Mouse (Mus musculus): ENCODE results near the gene Trpm8. TPM values are rescaled to one million over a fixed set of nuclear protein-coding genes. Genes with fewer than 3 reads are reported as not detected.

Gene Trpm8
- total RNA-seq, 2 experiments from 2014 or later, result not detected

DNA sequence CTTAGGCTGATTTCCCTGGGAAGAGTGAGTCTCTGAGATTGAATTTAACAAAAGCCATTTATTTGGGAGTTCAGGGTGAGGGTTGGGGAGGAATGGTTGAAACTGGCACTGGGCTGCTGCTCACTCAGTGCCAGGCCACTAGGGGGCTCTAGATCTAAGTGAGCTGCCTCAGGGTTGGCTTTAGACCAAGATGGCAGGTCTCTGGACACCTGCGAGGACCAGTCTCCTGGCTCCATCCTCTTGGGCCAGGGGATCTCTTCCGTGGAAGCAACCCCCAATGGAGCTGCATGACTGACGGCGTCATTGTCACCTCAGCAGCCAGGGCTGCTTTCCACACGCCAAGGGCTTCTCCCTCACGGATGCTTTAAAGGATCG lies 7.5 kb downstream of the Trpm8 start:
- DNase-seq, result peak; percentile 57 to 74

DNA sequence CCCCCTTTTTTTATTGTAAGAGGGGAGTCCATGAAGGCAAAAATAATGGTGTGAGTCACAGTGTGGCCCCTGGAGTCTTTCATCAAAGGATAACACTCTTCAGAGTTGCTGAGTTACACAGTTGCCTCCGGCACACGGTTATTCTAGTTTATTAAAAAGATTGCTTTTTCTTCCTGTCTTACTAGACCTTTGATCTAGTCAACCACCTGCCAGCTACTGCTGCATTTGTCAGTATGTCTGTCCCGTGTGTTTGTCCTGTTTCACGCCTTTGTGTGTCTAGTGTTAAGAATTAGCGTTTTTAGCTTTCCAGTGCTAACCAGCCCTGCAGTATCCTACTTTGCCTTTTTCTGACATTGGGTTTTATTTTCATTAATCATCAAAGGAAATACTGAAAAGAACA lies 8.2 kb downstream of the Trpm8 start:
- no peak for DNase-seq

DNA sequence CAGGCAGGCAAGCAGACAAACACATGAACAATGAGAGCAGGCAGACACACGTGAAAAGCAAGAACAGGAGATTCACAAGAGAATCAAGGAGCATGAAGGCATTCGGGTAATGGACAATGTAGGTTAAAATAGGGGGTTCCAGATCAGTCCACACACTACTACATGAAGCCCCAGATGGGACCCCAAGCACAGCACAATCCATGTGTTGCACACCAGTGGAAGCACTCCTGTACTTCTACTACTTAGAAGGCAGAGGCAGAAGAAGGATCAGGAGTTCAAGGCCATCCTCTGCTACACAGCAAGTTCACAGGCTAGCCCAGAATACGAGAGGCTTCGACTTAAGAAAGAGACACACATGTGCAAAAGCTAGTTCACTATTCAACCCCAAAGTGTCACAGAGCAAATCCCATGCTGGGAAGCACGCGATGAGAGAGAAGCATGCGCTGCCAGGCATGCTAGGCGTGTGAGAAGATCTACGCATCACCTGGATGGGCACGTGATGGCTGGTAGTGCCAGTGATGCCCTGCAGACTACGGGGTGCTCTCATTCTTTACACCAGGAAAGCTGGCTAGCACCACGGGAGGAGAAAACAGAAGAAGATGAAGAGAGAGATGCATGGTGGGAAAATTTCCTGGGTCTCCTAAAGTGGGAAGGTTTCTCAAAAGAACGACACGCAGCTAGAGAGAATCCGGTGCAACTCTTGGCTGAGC lies 8.8 kb downstream of the Trpm8 start:
- DNase-seq, result no peak

DNA sequence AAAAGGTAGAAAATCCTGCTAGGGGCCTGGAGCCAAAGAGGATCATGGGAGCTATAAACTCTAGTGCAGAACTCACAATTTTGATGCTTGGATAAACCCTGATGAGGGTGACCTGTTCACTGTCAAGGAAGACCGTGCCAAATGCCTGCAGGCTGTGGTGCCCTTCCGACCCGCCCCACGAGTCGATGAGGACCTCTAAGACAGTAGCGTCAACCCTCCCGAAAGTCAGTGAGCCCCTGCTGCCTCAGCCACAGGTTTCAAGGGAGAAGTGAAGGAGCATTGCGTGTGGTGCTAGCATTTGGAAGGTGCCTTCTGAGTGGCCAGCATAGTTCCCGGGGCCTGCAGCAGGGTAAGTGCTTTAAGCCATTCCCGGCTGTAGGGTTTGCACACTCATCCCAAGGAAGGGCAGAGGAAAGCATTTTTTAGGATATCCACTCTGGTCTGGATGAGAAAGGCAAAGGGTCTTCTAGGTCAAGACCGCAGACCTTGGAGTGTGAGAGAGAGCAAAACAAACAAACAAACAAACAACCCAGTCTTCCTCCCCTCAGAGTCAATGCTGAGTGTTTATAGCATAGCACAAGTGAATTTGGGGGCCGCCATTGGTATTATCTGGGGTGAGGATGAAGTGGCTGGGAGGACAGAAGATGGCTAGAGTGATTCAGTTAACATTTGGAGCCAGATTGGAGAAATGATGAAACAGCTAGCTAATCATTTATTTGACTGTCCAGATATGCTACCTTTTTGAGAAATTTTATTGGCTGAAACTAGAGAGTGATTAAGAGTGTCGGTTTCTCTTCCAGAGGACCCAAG lies 9.6 kb downstream of the Trpm8 start:
- no peak for DNase-seq

DNA sequence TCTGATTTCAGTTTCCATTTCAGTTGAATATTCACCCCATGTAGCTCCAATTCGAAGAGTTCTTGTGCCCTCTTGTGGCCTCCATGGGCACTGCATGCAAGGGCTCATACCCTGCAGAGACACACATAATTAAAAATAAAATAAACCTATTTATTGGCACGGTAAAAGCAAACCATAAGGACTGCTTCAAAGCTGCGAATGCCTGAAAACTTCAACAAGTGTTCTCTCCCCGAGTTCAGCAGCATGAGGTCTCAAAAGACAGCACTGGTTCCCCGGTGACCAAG lies 10.2 kb downstream of the Trpm8 start:
- DNase-seq, result peak; percentile 82 to 85

DNA sequence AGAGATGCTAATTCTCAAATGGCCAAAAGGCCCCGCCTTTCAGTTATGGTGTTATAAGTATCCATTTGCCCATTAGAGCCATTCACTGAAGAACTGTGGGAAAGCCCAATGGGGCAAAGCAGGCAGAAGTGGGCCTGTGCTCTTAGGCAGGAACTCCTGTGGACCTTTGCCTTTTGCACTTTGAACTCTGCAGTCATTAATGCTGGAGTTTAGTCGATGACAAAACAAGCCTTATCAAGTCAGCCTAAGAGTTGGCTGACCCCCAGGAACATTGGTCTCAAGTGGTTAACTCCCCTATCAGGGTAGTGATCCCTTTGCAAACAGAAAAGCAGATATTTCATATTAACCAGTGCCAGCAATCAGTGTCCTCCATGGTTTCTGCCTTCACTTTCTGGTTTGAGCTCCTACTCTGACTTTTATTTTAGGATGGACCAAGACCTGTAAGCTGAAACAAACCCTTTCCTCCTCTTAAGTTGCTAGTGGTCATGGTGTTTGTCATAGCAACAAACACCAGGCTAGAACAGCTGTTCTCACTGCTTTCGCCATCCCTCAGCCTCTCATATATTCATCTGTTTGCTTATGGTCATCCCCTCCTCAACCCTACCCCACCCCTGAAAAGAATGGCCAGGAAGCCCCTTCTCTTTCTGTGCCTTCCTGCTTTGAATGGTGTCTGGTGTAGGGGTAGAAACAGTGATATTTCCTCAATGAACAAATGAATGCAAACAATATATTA lies 10.8 kb downstream of the Trpm8 start:
- DNase-seq, result peak in 1 of 2 experiments; percentile 59

DNA sequence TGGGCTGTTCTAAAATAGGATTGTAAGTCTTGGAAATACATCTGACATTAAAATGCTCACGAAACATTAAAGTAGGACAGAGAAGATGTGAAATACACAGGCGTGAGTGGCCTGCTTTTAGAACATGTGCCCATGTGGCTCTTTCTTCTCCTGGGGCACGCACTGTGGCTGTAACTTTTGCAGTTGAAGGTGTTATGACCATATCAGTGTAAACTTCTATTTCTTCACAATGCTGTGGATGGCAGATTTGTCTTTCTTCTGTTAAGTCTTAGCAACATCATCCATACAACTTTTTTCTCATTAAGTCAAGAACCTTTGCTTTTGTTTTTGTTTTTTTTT lies 11.3 kb downstream of the Trpm8 start:
- no peak for DNase-seq

DNA sequence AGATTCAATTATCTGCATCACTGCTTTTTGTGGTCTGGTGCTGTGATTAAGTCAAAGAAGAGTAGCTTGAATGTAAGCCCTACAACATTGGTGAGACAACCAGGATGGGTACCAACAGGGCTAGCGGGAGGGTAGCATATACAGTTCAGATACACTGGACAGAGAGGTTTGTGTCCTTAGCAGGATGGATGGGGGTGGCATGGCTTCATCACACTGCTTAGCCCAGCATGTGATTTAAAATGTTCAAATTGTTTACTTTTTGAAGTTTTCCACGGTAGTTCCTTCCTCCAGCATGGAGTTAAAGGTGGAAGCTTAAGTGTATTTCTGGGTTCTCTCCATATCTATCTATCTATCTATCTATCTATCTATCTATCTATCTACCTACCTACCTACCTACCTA lies 11.7 kb downstream of the Trpm8 start:
- no peak for DNase-seq

DNA sequence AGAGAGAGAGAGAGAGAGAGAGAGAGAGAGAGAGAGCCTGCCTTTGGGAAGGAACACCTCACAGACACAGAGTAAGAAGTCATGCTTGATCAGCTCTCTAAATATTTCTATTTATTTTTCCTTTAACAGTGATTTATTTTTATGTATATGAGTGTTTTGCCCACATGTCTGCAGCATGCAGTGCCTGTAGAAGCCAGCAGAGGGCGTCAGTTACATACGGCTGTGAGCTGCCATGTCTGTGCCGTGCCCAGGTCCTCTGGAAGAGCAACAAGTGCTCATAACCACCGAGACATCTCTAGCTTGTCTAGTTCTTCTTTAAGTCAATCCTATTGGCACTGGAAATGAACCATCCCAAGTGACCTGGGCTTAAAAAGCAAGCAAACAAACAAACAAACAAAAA lies 12.5 kb downstream of the Trpm8 start:
- DNase-seq, result peak; percentile 83 to 84

DNA sequence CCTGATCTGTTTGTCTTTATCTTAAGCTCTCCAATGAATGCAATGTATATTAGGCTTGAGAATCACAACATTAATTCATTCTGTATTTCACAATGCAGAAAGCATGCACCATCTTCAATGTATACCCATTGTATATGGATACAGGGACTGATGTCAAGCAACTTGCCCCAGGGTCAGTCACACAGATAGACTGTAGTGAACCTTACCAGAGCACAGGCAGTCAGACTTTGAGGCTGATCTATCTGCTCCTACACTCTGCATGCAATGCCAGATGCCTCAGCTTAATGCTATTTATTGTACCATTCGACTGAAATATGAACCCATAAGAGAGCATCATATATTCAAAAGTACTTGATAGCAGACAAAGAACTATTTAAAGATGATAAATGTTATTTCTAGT lies 13.1 kb downstream of the Trpm8 start:
- no peak for DNase-seq

DNA sequence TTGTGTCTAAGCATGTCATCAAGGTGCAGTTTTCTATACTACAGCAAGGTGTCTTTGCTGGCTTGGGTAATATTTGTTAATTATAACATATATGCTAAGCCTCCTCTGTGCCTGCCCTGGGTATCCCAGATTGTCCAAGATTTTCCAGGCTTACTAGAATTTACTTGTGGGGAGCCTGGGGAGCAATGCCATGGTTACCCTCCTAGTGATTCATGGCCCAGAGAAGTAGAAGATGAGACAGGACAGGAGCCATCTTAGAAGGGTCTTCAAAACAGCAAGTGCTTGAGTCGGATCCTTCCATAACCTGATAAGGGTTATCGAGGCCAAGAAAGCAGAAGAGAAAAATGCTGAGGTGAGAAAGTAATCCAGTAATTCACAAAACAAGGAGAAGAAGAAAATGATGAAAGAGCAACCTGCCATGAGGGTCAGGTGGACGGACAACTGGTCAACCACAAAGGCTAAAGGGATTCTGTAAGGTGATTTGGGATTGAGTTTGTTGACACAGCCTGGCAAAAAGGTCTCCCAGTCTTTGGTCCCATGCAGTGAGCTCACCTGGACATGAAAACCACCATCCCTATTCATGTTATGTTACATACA lies 14.0 kb downstream of the Trpm8 start:
- DNase-seq, result no peak

DNA sequence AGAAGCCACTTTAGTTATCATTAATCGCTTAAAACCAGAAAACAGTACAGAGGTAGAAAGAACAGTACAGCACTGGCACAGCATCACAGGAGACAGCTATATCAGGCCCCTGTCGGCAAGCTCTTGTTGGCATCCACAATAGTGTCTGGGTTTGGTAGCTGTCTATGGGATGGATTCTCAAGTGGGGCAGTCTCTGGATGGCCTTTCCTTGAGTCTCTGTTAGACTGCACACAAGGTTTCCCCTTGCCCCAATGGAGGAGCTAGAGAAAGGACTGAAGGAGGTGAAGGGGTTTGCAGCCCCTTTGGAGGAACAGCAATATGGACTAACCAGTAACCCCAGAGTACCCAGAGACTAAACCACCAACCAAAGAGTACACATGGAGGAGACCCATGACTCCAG lies 14.6 kb downstream of the Trpm8 start:
- no peak for DNase-seq

DNA sequence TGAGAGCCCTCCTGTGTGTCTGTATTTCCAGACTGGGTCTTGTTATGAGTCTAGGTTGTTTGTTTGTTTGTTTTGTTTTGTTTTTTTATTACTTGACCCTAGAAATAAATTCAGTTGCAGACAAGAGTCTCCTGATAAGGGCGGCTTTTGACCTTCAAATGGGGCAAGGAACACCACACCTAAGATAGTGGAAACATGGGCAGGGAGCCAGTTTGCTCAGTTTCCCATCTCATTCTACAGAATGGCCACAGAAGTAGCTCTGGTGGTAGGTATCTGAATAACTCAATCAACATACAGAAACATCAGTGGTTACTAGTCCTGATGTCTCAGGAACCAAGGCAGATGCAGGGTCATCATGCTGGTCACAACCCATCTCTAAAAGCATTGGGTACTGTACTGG lies 17.2 kb downstream of the Trpm8 start:
- no peak for DNase-seq

DNA sequence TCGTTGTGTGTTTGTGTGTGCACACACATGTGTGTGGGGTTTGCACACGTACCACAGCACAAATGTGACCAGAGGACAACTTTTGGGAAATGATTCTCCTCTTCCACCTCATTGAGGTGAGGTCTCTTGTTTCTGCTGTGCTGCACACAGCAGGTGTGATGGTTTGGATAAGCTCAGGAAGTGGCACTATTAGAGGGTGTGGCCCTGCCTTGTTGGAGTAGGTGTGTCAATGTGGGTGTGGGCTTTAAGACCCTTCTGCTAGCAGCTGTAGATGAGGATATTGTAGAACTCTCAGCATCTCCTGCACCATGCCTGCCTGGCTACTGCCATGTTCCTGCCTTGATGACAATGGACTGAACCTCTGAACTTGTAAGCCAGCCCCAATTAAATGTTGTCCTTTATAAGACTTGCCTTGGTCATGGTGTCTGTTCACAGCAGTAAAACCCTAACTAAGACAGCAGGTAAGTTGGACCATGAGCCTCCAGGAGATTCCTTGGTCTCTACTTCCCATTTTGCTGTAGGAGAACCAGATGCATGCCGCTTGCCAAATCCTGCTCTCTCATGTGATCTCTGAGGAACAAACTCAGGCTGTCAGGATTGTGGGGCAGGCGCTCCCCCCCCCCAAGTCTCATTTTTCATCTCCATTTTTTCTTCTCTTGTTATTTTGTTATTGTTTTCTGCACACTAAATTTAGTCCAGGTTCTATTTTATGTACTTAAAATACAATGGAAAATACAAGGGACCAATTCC lies 18.9 kb downstream of the Trpm8 start:
- DNase-seq, result no peak

DNA sequence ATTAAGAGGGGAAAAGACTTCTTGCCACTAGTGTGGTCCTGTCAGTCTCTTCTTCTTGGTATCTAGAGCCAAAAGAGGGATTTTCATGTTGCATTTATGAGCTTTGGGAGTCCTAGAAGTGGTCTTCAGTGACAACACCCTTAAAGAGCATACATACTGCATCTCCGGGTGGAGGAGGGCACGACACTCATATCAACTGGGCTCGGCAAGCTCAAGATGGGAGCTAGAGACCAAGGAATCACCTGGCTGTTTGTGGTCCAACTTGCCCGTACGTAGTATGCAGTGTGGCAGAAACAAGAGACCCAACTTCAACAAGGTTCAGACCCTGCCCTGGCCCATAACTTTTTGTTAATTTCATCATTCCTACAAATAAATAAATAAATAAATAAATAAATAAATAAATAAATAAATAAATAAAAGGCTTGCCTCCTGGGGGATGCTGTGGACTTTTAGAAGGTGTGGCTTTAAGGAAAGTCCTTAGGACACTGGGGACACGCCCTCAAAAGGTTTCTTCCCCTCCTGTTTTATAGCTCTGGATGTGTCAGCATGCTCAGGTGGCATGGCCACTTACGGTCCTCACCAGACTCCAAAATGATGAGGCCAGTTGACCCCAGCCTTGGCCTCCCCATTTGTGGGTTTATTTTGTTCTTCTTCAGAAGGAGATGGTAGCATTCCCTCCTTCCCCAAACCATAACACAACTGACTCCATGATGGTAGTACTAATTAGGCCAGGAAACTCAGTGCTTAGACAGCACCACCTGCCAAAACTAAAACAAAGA lies 20.2 kb downstream of the Trpm8 start:
- no peak for DNase-seq

DNA sequence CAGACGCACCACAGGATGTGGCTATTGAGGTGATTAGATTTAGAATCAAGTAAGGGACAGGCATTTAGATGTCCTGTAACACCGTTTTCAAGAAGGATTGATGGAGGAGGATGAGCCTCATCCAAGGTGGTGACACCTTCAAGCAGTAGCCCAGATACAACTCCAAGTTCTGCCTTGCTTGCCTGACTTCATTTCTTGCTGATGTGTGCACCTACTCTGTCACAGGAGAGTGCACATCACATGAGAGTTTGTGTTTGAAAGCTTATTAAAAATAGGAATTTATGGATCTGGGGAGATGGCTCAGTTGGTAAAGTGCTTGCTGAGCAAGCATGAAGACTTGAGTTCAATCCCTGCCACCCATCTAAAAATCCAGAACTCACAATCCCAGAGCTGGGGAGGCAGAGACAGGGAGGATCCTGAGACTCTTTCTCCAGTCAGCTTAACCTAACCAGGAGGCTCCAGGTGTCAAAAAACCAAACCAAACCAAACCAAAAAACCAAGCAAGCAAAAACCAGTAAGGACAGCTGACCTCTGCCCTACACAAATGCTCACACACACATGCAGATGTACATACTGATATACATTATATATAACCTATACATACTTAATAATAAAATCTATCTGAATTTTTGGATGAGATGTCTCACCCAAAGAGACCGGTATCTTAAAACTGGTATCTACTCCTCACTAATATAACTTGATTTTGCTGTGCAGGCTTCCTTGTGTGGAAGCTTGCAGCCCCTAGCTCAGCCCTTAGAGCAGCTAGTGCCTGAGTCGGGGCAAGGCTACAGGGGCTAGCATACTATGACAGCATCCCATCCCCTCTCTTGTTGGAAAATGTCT lies 21.4 kb downstream of the Trpm8 start:
- DNase-seq, result no peak

DNA sequence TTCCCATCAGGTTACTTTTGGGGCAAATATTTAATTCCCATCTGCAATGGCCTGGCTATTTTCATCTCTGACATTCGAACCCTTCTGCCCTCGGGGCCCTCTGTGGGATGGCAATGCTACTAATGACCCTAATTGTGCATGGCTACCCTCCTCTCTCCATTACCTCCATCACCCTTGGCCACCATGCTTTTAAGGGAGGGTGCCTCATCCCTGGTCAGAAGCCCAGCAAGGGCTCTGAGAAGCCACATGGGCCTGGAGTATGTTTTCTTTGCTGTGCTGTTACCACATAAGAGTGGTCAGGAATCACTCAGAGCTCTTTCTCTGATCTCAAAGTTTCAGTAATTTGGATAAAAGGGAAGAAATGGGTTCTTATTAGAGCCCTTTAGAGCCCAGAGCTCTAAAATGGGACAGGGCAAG lies 22.1 kb downstream of the Trpm8 start:
- no peak for DNase-seq

DNA sequence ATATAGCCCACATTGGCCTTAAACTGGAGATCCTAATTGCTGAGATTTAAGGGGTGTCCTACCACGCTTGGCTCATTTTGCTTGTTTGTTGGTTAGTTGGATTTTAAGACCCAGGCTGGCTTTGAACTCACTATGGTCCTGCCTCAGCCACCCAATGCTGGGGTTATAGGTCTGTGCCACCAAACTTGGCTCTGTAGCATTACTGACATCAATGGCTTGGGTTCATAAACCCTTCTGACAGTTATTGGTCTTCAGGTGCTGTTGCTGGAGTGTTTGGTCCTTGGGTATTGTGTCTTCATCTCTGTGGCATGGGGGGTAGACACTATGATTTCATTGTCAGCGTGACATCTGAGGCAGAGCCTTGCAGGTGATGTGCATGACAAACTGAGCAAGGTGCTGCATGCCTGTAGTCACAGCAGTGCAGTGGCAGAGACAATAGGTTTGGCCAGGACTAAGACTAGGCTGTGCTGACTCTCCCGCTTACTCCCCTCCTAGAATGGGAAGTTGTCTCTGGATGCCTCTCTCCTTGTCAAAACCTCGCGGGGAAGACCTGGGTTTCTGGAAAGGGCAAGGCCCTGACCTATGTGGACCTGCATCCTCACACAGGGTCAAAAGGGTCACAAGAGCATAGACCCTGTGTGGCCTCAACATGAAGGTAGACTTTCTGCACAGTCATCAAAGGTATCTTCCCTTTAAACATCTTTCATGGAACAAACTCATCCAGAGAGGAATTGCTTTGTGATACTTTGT lies 23.0 kb downstream of the Trpm8 start:
- DNase-seq, result no peak

DNA sequence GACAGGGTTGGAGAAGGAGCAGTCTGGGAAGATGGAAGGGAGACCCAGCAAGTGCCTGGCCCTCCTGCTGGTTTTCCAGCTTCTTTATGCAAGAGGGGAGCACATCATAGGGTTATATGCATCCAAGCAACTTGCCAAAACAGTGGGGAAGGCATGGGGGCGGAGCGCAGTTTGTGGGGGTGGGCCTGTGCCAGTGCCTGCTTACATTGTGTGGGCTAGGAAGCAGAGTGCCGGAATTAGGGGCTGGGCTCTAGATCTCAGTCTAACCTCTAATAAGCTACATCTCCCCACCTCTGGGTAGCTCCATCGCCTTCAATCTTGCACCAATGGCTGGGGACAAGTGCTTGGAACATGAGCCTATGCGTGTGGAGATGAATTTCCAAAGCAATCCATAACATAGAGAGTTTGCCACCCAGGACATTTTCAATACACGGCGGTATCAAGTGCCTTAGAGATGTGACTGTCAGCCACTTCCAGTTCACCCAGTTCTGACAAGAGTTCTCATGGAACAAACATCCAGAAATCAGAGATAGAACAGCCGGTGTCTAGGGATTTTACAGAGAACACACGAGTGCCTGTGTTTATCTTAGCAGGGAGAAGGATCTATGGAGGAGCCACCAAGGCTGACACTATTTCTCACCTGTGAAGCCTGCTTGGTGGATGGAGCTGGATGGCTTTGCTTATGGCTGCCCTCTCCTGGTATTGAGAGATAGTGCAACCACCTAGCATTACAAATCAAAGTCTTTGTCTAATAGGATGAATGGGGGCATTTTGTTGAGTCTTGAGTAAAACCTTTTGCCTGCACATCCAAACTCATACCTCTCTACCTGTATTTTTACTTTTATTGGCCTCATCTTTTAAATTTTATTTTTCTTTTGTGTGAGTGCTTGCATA lies 23.9 kb downstream of the Trpm8 start:
- no peak for DNase-seq

Measured in adrenal gland, postnatal 36 days (tissue).